Mouse (Mus musculus) myocyte (in vitro differentiated cells): ENCODE results near the gene Ccdc153.

Experiments used
- E2F4 ChIP-seq: IDR thresholded peaks from one replicate; pipeline ENCODE4 v1.6.1; 2011; ENCODE audit warnings: mild to moderate bottlenecking, control low read depth, moderate library complexity; ENCODE audit not compliant: insufficient read depth
- MAX ChIP-seq: IDR thresholded peaks from one replicate; pipeline ENCODE4 v1.6.1; 2011; ENCODE audit warnings: low read depth, mild to moderate bottlenecking, control low read depth
- POLR2A ChIP-seq: IDR thresholded peaks from one replicate; pipeline ENCODE4 v1.6.1; 2011; ENCODE audit warnings: low read depth, mild to moderate bottlenecking, control low read depth, moderate library complexity; ENCODE audit not compliant: insufficient read length
- POLR2AphosphoS2 ChIP-seq: IDR thresholded peaks from one replicate; pipeline ENCODE4 v1.6.1; 2011; ENCODE audit warnings: low read depth, control low read depth; ENCODE audit not compliant: insufficient read length
- REST ChIP-seq: IDR thresholded peaks from one replicate; pipeline ENCODE4 v1.6.1; 2011; ENCODE audit warnings: mild to moderate bottlenecking, control low read depth, moderate library complexity; ENCODE audit not compliant: insufficient read depth, insufficient read length
- USF1 ChIP-seq: IDR thresholded peaks from one replicate; pipeline ENCODE4 v1.6.1; 2011; ENCODE audit warnings: low read depth, mild to moderate bottlenecking, control low read depth, moderate library complexity

DNA sequence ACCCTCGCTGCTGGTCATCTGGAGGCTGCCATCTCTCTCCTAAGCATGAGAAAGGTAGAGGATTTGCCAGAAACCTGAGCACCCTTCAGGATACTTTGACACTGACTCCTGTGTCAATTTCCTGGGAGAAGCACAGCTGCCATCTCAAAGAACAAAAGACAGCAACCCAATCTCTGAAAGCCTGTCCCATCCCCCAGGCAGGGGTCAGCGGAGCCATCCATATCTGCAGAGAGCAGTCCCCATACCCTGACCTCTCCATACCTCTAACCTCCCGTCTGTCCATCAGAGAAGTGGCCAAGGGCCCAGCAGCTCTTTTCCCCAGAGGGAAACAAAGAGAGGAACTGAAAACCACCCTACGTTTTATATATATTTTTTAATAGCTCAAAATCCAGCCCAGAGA is 3.9 kb upstream of the Ccdc153 start:
- TF ChIP-seq POLR2AphosphoS2 (no peak), REST (no peak), USF1 (no peak), E2F4 (no peak), MAX (no peak), POLR2A (no peak)
